Mouse (Mus musculus): Measurements from ENCODE around the gene Atcay. TPM values are rescaled to one million over a fixed set of nuclear protein-coding genes. Genes with fewer than 3 reads are reported as not detected.
A peak's percentile ranks its signal among the peaks of the same experiment; 100 is the strongest.

Atcay gene
- total RNA-seq, 1 experiment = 4.1 TPM

DNA sequence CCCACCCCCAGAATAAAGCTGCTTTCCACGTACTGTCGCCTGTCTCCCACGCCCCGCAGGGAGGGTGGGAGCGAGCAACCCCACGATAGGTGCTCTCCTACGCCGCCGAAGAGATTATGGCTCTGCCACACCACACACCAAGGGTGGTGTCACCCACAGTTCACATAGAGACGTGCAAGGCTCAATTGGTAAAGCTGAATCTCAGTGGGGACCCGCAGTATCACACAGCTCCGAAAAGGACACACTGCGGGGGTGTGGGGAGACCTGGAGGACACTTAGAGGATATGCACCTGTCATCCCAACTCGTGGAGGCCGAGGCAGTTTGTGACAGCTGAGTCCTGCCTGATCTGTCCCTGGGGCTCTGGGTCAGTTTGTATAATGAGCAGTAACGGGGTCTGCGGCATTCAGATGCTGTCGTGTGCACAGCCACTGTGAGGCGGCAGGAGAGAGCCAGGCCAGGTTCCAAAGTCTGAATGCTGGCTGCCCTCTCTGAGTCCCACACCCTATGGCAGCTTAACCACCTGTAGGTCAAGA lies 37.6 kb downstream of the Atcay start:
- Histone ChIP-seq H3K36me3 (ENCODE audit: control insufficient read depth, insufficient read depth, low read length, poor library complexity, severe bottlenecking) (peaks cover 3% of the 10 kb centered on the region; the same call in 1 of the 2 replicates), H3K9ac (ENCODE audit: insufficient read depth, low read depth, low read length, poor library complexity, severe bottlenecking) (peak overlapping the region; percentile 94), H3K27ac (ENCODE audit: insufficient read depth, low read depth, low read length, poor library complexity, severe bottlenecking) (no peak overlapping the region), H3K4me3 (ENCODE audit: insufficient read depth in 1 of 2, low read depth in 1 of 2, low read length in 2 of 2, poor library complexity in 1 of 2, severe bottlenecking in 1 of 2) (peak overlapping the region; percentile 68 to 87), H3K9me3 (ENCODE audit: control insufficient read depth, insufficient read depth, low read depth, low read length) (no peaks in the 10 kb centered on the region), H3K4me1 (ENCODE audit: control insufficient read depth in 2 of 2, insufficient read depth in 2 of 2, low read length in 2 of 2, poor library complexity in 1 of 2) (peaks cover 2 to 23% of the 10 kb centered on the region in 2 experiments; a peak in 3 of 4 replicates)
- no peak for TF ChIP-seq ZC3H11A (IDR thresholded peaks at IDR 0.05; ENCODE audit: borderline replicate concordance, low read depth, low read length)
- DNase-seq (ENCODE audit: low read depth, low spot score) = no peak
- in situ Hi-C loops (cut with MboI; ENCODE audit: low sequenced_read_pairs in 2 of 2, unreplicated experiment in 2 of 2) = no loop called here

- TF ChIP-seq ZC3H11A (IDR thresholded peaks at IDR 0.05; ENCODE audit: borderline replicate concordance, low read depth, low read length) = no peak
- no peak; the same call in 1 of the 2 replicates for TF ChIP-seq HCFC1 (IDR thresholded peaks at IDR 0.05; ENCODE audit: borderline replicate concordance, insufficient read depth, low read length)
- no peak for TF ChIP-seq MAFK (IDR thresholded peaks at IDR 0.05; ENCODE audit: insufficient read depth, low read depth, low read length)
- no peak for TF ChIP-seq CHD2 (IDR thresholded peaks at IDR 0.05; ENCODE audit: low read depth, low read length)
- TF ChIP-seq ZNF384 (IDR thresholded peaks at IDR 0.05; ENCODE audit: low read depth, low read length) = no peak
- in situ Hi-C loops (cut with MboI; ENCODE audit: low sequenced_read_pairs in 2 of 2, unreplicated experiment in 2 of 2) = no loop called here
- peaks cover 3% of the 10 kb centered on the region; the same call in 1 of the 2 replicates for H3K36me3 ChIP-seq (ENCODE audit: control insufficient read depth, insufficient read depth, low read length, poor library complexity, severe bottlenecking)
- H3K27ac ChIP-seq (ENCODE audit: insufficient read depth, low read depth, low read length, poor library complexity, severe bottlenecking) = peak overlapping the region; percentile 82
- no peaks in the 10 kb centered on the region for H3K9me3 ChIP-seq (ENCODE audit: control insufficient read depth, insufficient read depth, low read depth, low read length)
- peak overlapping the region; percentile 68 to 87 for H3K4me3 ChIP-seq (ENCODE audit: insufficient read depth in 1 of 2, low read depth in 1 of 2, low read length in 2 of 2, poor library complexity in 1 of 2, severe bottlenecking in 1 of 2)
- peak overlapping the region; percentile 94 for H3K9ac ChIP-seq (ENCODE audit: insufficient read depth, low read depth, low read length, poor library complexity, severe bottlenecking)
- peaks cover 2 to 23% of the 10 kb centered on the region in 2 experiments; a peak in 3 of 4 replicates for H3K4me1 ChIP-seq (ENCODE audit: control insufficient read depth in 2 of 2, insufficient read depth in 2 of 2, low read length in 2 of 2, poor library complexity in 1 of 2)
- no peak for DNase-seq (ENCODE audit: low read depth, low spot score)
Observed at GRCm38 (mm10) chr10:81192270-81192967, 38.2 kb downstream of the Atcay start.

DNA sequence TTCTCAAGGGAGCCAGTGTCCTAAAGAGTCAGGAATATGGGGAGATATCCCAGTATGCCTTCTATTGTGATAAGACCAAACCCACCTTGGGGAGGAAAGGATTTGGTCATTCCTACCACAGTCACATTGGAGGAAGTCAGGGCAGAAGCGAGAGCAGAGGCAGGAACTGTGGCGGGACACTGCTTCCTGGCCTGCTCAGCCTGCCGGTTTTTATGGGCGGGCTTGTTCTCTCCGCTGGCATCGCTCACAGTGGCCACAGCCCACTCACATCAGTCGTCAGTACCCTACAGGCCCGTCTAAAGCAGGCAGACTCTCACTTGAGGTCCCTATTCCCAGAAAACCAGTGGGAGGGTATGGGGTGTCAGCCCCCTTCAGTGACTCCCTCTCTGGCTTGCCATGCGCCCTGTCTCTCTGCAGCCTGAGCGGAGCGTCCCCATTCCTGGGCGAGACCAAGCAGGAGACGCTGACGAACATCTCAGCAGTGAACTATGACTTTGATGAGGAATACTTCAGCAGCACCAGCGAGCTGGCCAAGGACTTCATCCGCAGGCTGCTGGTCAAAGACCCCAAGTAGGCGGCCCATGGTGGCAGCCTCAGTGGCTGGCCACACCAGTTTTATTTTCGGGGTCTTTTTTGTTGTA lies 39.2 kb downstream of the Atcay start:
- Histone ChIP-seq H3K36me3 (ENCODE audit: control insufficient read depth, insufficient read depth, low read length, poor library complexity, severe bottlenecking) (peaks cover 10% of the 10 kb centered on the region; the same call in 1 of the 2 replicates), H3K27ac (ENCODE audit: insufficient read depth, low read depth, low read length, poor library complexity, severe bottlenecking) (no peak overlapping the region), H3K9ac (ENCODE audit: insufficient read depth, low read depth, low read length, poor library complexity, severe bottlenecking) (peak overlapping the region; percentile 16; the same call in 1 of the 2 replicates), H3K9me3 (ENCODE audit: control insufficient read depth, insufficient read depth, low read depth, low read length) (no peaks in the 10 kb centered on the region), H3K4me3 (ENCODE audit: insufficient read depth in 1 of 2, low read depth in 1 of 2, low read length in 2 of 2, poor library complexity in 1 of 2, severe bottlenecking in 1 of 2) (peak overlapping the region in 1 of 2 experiments; percentile 68; a peak in 1 of 4 replicates), H3K4me1 (ENCODE audit: control insufficient read depth in 2 of 2, insufficient read depth in 2 of 2, low read length in 2 of 2, poor library complexity in 1 of 2) (peaks cover 2 to 23% of the 10 kb centered on the region in 2 experiments; a peak in 3 of 4 replicates)
- in situ Hi-C loops (cut with MboI; ENCODE audit: low sequenced_read_pairs in 2 of 2, unreplicated experiment in 2 of 2) = no loop called here
- DNase-seq (ENCODE audit: low read depth, low spot score) = no peak
- TF ChIP-seq ZNF384 (IDR thresholded peaks at IDR 0.05; ENCODE audit: low read depth, low read length) = no peak
- TF ChIP-seq CHD2 (IDR thresholded peaks at IDR 0.05; ENCODE audit: low read depth, low read length) = no peak
- TF ChIP-seq HCFC1 (IDR thresholded peaks at IDR 0.05; ENCODE audit: borderline replicate concordance, insufficient read depth, low read length) = no peak
- no peak for TF ChIP-seq MAFK (IDR thresholded peaks at IDR 0.05; ENCODE audit: insufficient read depth, low read depth, low read length)

GRCm38 (mm10) chr10:81190912-81191321 lies 39.7 kb downstream of the Atcay start:
- in situ Hi-C loops (cut with MboI; ENCODE audit: low sequenced_read_pairs in 2 of 2, unreplicated experiment in 2 of 2) = no loop called here
- peaks cover 2 to 23% of the 10 kb centered on the region in 2 experiments; a peak in 3 of 4 replicates for H3K4me1 ChIP-seq (ENCODE audit: control insufficient read depth in 2 of 2, insufficient read depth in 2 of 2, low read length in 2 of 2, poor library complexity in 1 of 2)
- no peak overlapping the region for H3K4me3 ChIP-seq (ENCODE audit: insufficient read depth in 1 of 2, low read depth in 1 of 2, low read length in 2 of 2, poor library complexity in 1 of 2, severe bottlenecking in 1 of 2)
- H3K27ac ChIP-seq (ENCODE audit: insufficient read depth, low read depth, low read length, poor library complexity, severe bottlenecking) = no peak overlapping the region
- TF ChIP-seq ZC3H11A (IDR thresholded peaks at IDR 0.05; ENCODE audit: borderline replicate concordance, low read depth, low read length) (no peak), CHD2 (IDR thresholded peaks at IDR 0.05; ENCODE audit: low read depth, low read length) (no peak), MAFK (IDR thresholded peaks at IDR 0.05; ENCODE audit: insufficient read depth, low read depth, low read length) (no peak), ZNF384 (IDR thresholded peaks at IDR 0.05; ENCODE audit: low read depth, low read length) (no peak), HCFC1 (IDR thresholded peaks at IDR 0.05; ENCODE audit: borderline replicate concordance, insufficient read depth, low read length) (no peak)
- H3K9me3 ChIP-seq (ENCODE audit: control insufficient read depth, insufficient read depth, low read depth, low read length) = no peaks in the 10 kb centered on the region
- H3K36me3 ChIP-seq (ENCODE audit: control insufficient read depth, insufficient read depth, low read length, poor library complexity, severe bottlenecking) = peaks cover 10% of the 10 kb centered on the region; the same call in 1 of the 2 replicates
- no peak for DNase-seq (ENCODE audit: low read depth, low spot score)
- H3K9ac ChIP-seq (ENCODE audit: insufficient read depth, low read depth, low read length, poor library complexity, severe bottlenecking) = no peak overlapping the region

Measured in ES-E14 (cell line).